ENCODE assay signal across 20 mouse cellular contexts in the genomic region with DNA sequence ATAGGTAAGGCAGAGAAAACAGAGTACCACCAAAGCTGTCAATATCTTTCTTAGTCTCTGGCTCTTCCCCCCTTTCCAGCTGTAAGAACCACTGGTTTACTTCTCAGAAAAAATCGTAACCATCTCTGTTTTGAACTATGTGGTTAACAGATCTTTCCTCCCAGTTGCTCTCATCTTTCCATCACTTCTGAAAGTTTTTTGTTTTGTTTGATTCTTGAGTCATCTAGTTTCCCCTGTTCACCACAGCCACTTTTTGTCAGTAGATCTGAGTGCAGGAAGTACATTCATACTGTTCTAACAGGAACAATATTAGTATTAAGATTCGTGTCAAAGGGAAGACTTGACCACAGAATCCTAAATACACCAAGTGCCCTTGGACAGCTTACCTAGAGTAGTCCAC.
"Had no signal": no experiment of that assay in that cellular context is flagged by ENCODE, and none has a peak within 500 bp of the region (broad histone marks: within the 10 kb centered on the region; RNA-seq: fewer than 3 reads in every experiment).

No protein-coding gene starts in this region.

- H3K27me3 ChIP-seq: liver, embryonic 13.5 days; midbrain, embryonic 12.5 days had no signal

- H3K27ac ChIP-seq: kidney, postnatal 0 days; layer of hippocampus, adult 2 months; left cerebral cortex, adult 2 months; liver, embryonic 13.5 days; midbrain, embryonic 12.5 days; stomach, postnatal 0 days had no signal

- ATAC-seq: midbrain, embryonic 16.5 days had no signal

- DNase-seq: kidney, adult 2 months; kidney, postnatal 25 days; layer of hippocampus, adult 9-11 months; layer of hippocampus, postnatal 36 days; liver, embryonic 13.5 days; lung, adult 2 months; lung, postnatal 14 days; lung, postnatal 4 days; right cerebral cortex, adult 18-20 months; right cerebral cortex, postnatal 14 days; right cerebral cortex, postnatal 4 days; thymus, adult 2 months; thymus, postnatal 36 days had no signal

- H3K9ac ChIP-seq: liver, embryonic 13.5 days; midbrain, embryonic 12.5 days had no signal

- H3K36me3 ChIP-seq: liver, embryonic 13.5 days; midbrain, embryonic 12.5 days had no signal

- H3K9me3 ChIP-seq: liver, embryonic 13.5 days; midbrain, embryonic 12.5 days had no signal

- H3K4me3 ChIP-seq: layer of hippocampus, adult 2 months; left cerebral cortex, adult 2 months; liver, embryonic 13.5 days; midbrain, embryonic 12.5 days; myocyte had no signal

- H3K4me1 ChIP-seq: liver, embryonic 13.5 days; midbrain, embryonic 12.5 days had no signal

- H3K4me2 ChIP-seq: liver, embryonic 13.5 days; midbrain, embryonic 12.5 days had no signal
